ENCODE assay signal across 10 mouse cellular contexts in genomic region chr16:5898330-5898729, GRCm38 (mm10). TPM values are rescaled to one million over a fixed set of nuclear protein-coding genes. Genes with fewer than 3 reads are reported as not detected.
DNase-seq lines count a peak whose midpoint lies in the region; ATAC-seq and TF ChIP-seq lines count a peak whose summit lies in the region.
"Had no signal": no experiment of that assay in that cellular context is flagged by ENCODE, and none has a peak within 500 bp of the region (broad histone marks: within the 10 kb centered on the region; RNA-seq: fewer than 3 reads in every experiment).

No protein-coding gene starts in this region.

- H3K27me3 ChIP-seq in embryonic facial prominence, embryonic 11.5 days (ENCODE audit: control insufficient read depth, insufficient read depth, low read length): no peaks in the 10 kb centered on the region
- no peaks in the 10 kb centered on the region for H3K27me3 ChIP-seq in embryonic facial prominence, embryonic 10.5 days (replicated peaks; ENCODE audit: low read depth, poor library complexity, severe bottlenecking)
- H3K27me3 ChIP-seq: embryonic facial prominence, embryonic 13.5 days had no signal

- WGBS in embryonic facial prominence, embryonic 11.5 days: 29% methylated on average over 2 of the region's 2 CpGs
- WGBS in embryonic facial prominence, embryonic 10.5 days: 35% methylated on average over 2 of the region's 2 CpGs

- H3K36me3 ChIP-seq in embryonic facial prominence, embryonic 11.5 days (replicated peaks; ENCODE audit: control insufficient read depth, insufficient read depth, low read depth, low read length): no peaks in the 10 kb centered on the region
- no peaks in the 10 kb centered on the region for H3K36me3 ChIP-seq in embryonic facial prominence, embryonic 10.5 days (replicated peaks)
- H3K36me3 ChIP-seq: embryonic facial prominence, embryonic 13.5 days had no signal

- ATAC-seq in embryonic facial prominence, embryonic 11.5 days (replicated peaks; ENCODE audit: insufficient number of reproducible peaks, low FRiP score, low TSS enrichment, low read depth): no peak

- H3K4me1 ChIP-seq in embryonic facial prominence, embryonic 11.5 days (ENCODE audit: control insufficient read depth, insufficient read depth, low read length): no peaks in the 10 kb centered on the region
- no peaks in the 10 kb centered on the region for H3K4me1 ChIP-seq in embryonic facial prominence, embryonic 10.5 days
- H3K4me1 ChIP-seq: embryonic facial prominence, embryonic 13.5 days had no signal

- H3K4me3 ChIP-seq in embryonic facial prominence, embryonic 11.5 days (ENCODE audit: low read depth, low read length): no peak overlapping the region
- H3K4me3 ChIP-seq in embryonic facial prominence, embryonic 10.5 days: no peak overlapping the region
- H3K4me3 ChIP-seq in layer of hippocampus, adult 2 months: no peak overlapping the region
- H3K4me3 ChIP-seq: embryonic facial prominence, embryonic 13.5 days; myocyte had no signal

- no peak overlapping the region for H3K4me2 ChIP-seq in embryonic facial prominence, embryonic 11.5 days (ENCODE audit: low read depth, low read length)
- H3K4me2 ChIP-seq: embryonic facial prominence, embryonic 13.5 days had no signal

- H3K9ac ChIP-seq in embryonic facial prominence, embryonic 11.5 days (replicated peaks; ENCODE audit: low read length): no peak overlapping the region
- H3K9ac ChIP-seq: embryonic facial prominence, embryonic 13.5 days had no signal

- DNase-seq in embryonic facial prominence, embryonic 11.5 days (ENCODE audit: low spot score): peak; percentile 31
- no peak for DNase-seq in embryonic facial prominence, embryonic 10.5 days (ENCODE audit: low spot score)
- no peak for DNase-seq in layer of hippocampus, adult 2 months (ENCODE audit: low spot score in 2 of 2)
- DNase-seq in layer of hippocampus, postnatal 25 days (ENCODE audit: extremely low spot score in 1 of 2, low spot score in 1 of 2): no peak
- peak; percentile 39 for DNase-seq in 416B (ENCODE audit: low read depth)
- peak; percentile 67 for DNase-seq in brain, embryonic 14.5 days (ENCODE audit: low read depth)
- no peak for DNase-seq in gastrocnemius, adult 18-20 months (ENCODE audit: low spot score)
- no peak for DNase-seq in right cerebral cortex, postnatal 36 days (ENCODE audit: low spot score in 2 of 2)

- no peak for TF ChIP-seq POLR2A in brain, embryonic 14.5 days (IDR thresholded peaks at IDR 0.05; ENCODE audit: borderline replicate concordance, extremely low read depth, insufficient read depth, insufficient read length, poor library complexity, severe bottlenecking)

- peak; percentile 67 for TF ChIP-seq CTCF in layer of hippocampus, adult 2 months (conservative IDR thresholded peaks at IDR 0.05)
- peak; percentile 54; the same call in 1 of the 2 replicates for TF ChIP-seq CTCF in brain, embryonic 14.5 days (IDR thresholded peaks at IDR 0.05; ENCODE audit: borderline replicate concordance, extremely low read depth, insufficient read depth, insufficient read length)

- H3K9me3 ChIP-seq in embryonic facial prominence, embryonic 11.5 days (replicated peaks; ENCODE audit: control insufficient read depth, low read length): no peaks in the 10 kb centered on the region
- no peaks in the 10 kb centered on the region for H3K9me3 ChIP-seq in embryonic facial prominence, embryonic 10.5 days
- H3K9me3 ChIP-seq: embryonic facial prominence, embryonic 13.5 days had no signal

- H3K27ac ChIP-seq in embryonic facial prominence, embryonic 11.5 days (replicated peaks; ENCODE audit: low read depth, low read length): no peak overlapping the region
- H3K27ac ChIP-seq in embryonic facial prominence, embryonic 10.5 days (replicated peaks): no peak overlapping the region
- H3K27ac ChIP-seq in layer of hippocampus, adult 2 months: no peak overlapping the region
- H3K27ac ChIP-seq: embryonic facial prominence, embryonic 13.5 days had no signal

RNA-seq across cellular contexts. Expression of gene Rbfox1, which starts 13.2 kb away (rescaled TPM):
- polyA plus RNA-seq in embryonic facial prominence, embryonic 11.5 days (2014; fragmentation: Nextera tagmentation; extraction: Ambion mirVana): 2.6 and 4.2 TPM in 2 replicates
- polyA plus RNA-seq in embryonic facial prominence, embryonic 10.5 days (2016; fragmentation: Nextera tagmentation; extraction: Ambion mirVana): 2.3 and 2.6 TPM in 2 replicates
- total RNA-seq in layer of hippocampus, adult 2 months (2021): 100 to 1,000 TPM; 413 to 426 TPM
- total RNA-seq in layer of hippocampus, postnatal 25 days (2021): 100 to 1,000 TPM; 381 to 430 TPM
- 60.3 and 98.9 TPM in 2 replicates for polyA plus RNA-seq in brain, embryonic 14.5 days (2012; rRNA removed)
- total RNA-seq in gastrocnemius, adult 18-20 months (2021): 100 to 1,000 TPM; 228 to 232 TPM

Comparison
In these comparisons a context has a peak if more than half of its experiments do, and no peak if none do; other contexts are left out.
1. DNase-seq: peak in embryonic facial prominence, embryonic 11.5 days (single experiment), 416B (single experiment) and brain, embryonic 14.5 days (single experiment); none in embryonic facial prominence, embryonic 10.5 days (single experiment), layer of hippocampus, adult 2 months (0 of 2), layer of hippocampus, postnatal 25 days (0 of 2), gastrocnemius, adult 18-20 months (single experiment) and right cerebral cortex, postnatal 36 days (0 of 2).